Mouse (Mus musculus) forebrain, embryonic 12.5 days (tissue): ENCODE results near the gene Iqcf5. TPM values are rescaled to one million over a fixed set of nuclear protein-coding genes. Genes with fewer than 3 reads are reported as not detected.

Experiments
- ATAC-seq: fragments of 200-750 bp; cut with Nextera tagmentation; 2 replicates; pipeline ENCODE4 v1.8.0; 2017; ENCODE audit warnings: moderate TSS enrichment; ENCODE audit not compliant: low FRiP score
- H3K27ac ChIP-seq: fragments of 300-500 bp; sonication (generic); 2 replicates; pipeline ENCODE4 v1.5.1; 2016; ENCODE audit warnings: mild to moderate bottlenecking
- H3K27me3 ChIP-seq: fragments of 300-500 bp; sonication (generic); 2 replicates; pipeline ENCODE4 v1.6.1; 2016; ENCODE audit warnings: mild to moderate bottlenecking
- H3K36me3 ChIP-seq: fragments of 300-500 bp; sonication (generic); replicated peaks from 2 replicates; pipeline ENCODE4 v1.6.1; 2016; ENCODE audit warnings: mild to moderate bottlenecking
- H3K4me1 ChIP-seq: fragments of 300-500 bp; sonication (generic); 2 replicates; pipeline ENCODE4 v1.6.1; 2016
- H3K4me2 ChIP-seq: fragments of 300-500 bp; sonication (generic); 2 replicates; pipeline ENCODE4 v1.6.1; 2016; ENCODE audit warnings: mild to moderate bottlenecking, moderate library complexity
- H3K4me3 ChIP-seq: fragments of 300-500 bp; sonication (generic); replicated peaks from 2 replicates; pipeline ENCODE4 v1.5.1; 2016; ENCODE audit warnings: mild to moderate bottlenecking
- H3K9ac ChIP-seq: fragments of 300-500 bp; sonication (generic); 2 replicates; pipeline ENCODE4 v1.6.1; 2016; ENCODE audit warnings: mild to moderate bottlenecking
- H3K9me3 ChIP-seq: fragments of 300-500 bp; sonication (generic); 2 replicates; pipeline ENCODE4 v1.6.1; 2016
- WGBS: fragments of 180-500 bp; shearing (Covaris S2); methylation state at CpG from one replicate; pipeline ENCODE4 v1.1.7; 2016; 5-methylcytosine and 5-hydroxymethylcytosine counted together
- polyA plus RNA-seq: library from polyadenylated mRNA; unstranded; fragments of >200 nt; fragmentation: Nextera tagmentation; extraction: Ambion mirVana; gene quantifications from 2 replicates; pipeline ENCODE4 v1.2.1, GENCODE M21; 2016

Gene Iqcf5
- polyA plus RNA-seq, 1 experiment from 2014 or later = not detected

DNA sequence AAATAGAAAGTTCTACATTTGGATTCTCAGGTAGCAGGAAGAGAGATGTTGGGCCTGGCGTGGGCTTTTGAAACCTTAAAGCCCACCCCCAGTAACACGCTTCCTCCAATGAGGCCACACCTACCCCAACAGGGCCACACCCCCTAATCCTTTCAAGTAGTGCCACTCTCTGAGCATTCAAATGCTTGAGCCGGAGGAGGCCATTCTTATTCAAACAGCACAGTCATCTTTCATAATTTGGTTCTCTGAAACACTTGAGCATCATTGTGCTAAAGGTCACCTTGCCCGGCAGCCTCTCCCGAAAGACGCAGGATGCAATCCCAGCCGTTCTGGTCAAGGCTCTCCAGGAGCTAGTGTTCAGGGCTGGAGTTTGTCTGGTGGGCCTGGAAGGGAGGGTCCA, 19.9 kb downstream of the Iqcf5 start:
- no peak for ATAC-seq
- no peak overlapping the region for H3K4me2 ChIP-seq
- no peak overlapping the region for H3K27ac ChIP-seq
- no peaks in the 10 kb centered on the region for H3K4me1 ChIP-seq
- no peaks in the 10 kb centered on the region for H3K36me3 ChIP-seq
- H3K27me3 ChIP-seq = no peaks in the 10 kb centered on the region
- H3K9ac ChIP-seq = no peak overlapping the region
- no peaks in the 10 kb centered on the region for H3K9me3 ChIP-seq
- H3K4me3 ChIP-seq = no peak overlapping the region
- 85% methylated on average over 7 of the region's 7 CpGs for WGBS

DNA sequence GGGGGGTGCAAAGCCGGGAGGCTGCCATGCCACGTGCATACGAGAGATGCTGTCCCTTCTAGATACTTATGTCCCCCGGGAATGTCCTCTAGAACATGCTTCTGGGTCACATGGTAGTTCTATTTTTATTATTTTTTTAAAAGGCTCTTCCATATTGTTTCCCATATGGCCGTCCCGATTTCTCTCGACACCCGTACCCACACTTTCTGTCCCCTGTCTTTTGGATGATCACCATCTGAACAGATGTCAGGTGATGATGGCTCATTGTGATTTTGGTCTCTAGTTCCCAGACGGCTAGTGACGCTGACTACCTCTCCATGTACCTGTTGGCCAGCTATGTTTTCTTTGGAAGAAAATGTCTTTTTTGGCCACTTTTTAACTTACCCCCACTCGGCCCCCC, 20.6 kb downstream of the Iqcf5 start:
- Histone ChIP-seq H3K4me3 (no peak overlapping the region), H3K4me2 (no peak overlapping the region), H3K27ac (no peak overlapping the region), H3K27me3 (no peaks in the 10 kb centered on the region), H3K9me3 (0 out of 2 replicates have a peak, but pooled peaks cover 2% of the 10 kb centered on the region), H3K4me1 (no peaks in the 10 kb centered on the region), H3K36me3 (no peaks in the 10 kb centered on the region), H3K9ac (no peak overlapping the region)
- 90% methylated on average over 11 of the region's 11 CpGs for WGBS
- no peak for ATAC-seq

DNA sequence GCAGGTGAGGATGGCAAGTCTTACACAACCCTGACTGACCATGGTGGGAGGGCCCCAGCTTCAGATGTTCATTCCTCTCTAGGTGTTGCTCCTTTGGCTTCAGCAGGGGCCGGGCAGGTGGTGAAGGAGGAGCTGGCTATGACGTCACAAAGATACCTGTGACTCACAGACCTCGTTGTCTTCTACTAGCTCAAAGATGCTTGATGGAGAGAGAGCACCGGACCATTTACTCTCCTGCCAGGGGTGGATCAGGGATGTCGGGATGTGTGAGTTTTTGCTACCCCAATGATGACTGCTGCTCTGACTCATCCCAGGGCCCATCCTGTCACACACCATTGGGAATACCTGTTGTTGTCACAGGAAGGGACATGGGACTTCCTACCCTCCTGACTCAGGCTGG, 47.2 kb downstream of the Iqcf5 start, which contains the start of gene Iqcf3:
Gene Iqcf3 (minus strand): TSS at position 101 of the 400 bp plus-strand sequence.
- ATAC-seq = no peak
- Histone ChIP-seq H3K27ac (no peak within 1 kb of the TSS), H3K36me3 (no peaks in the 10 kb centered on the region), H3K27me3 (no peaks in the 10 kb centered on the region), H3K4me3 (no peak within 1 kb of the TSS), H3K9me3 (no peaks in the 10 kb centered on the region), H3K9ac (no peak within 1 kb of the TSS), H3K4me1 (no peaks in the 10 kb centered on the region; the same call in 1 of the 2 replicates), H3K4me2 (no peak within 1 kb of the TSS)
- WGBS = 93% methylated on average over 5 of the region's 5 CpGs

DNA sequence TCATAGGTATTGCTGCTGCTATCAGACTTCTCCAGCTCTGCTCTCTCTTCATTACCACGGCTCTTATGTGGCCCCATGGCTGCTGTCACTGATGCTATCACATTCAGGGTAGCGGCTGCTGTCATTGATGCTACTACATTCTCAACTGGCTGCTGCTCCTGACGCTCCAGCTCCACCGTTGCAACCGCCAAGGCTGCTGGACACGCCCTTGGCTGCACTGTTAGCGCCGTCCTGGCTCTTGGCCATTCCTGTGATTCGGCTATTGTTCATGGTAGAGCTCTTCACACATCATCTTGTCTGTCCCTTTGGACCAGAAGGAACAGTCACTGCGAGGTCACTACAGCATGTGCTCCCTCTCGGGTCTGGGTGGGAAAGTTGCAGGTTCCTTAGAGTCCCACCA, 47.9 kb downstream of the Iqcf5 start:
- H3K4me3 ChIP-seq = no peak overlapping the region

DNA sequence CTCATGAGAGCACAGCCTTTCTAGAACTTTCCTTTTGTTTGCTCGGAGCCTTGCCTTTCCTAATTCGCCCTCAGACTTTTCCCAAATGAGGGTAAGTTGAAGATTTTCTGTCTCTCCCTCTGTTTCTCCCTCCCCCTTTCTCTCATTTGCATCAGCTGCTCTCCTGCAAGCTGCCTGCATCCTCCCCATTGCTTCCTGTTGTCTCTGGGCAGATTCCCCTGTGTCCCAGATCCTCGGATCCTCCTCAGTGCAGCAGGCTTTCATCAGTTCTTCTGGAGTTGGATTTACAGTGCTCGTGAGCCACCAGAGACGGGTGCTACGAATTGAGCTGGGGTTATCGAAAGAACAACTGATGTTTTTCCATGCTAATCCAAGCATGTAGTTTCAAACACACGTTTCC, 49.7 kb downstream of the Iqcf5 start:
- H3K9me3 ChIP-seq = no peaks in the 10 kb centered on the region
- H3K27me3 ChIP-seq = no peaks in the 10 kb centered on the region
- H3K4me2 ChIP-seq = no peak overlapping the region
- no peak overlapping the region for H3K9ac ChIP-seq
- ATAC-seq = no peak
- no peak overlapping the region for H3K4me3 ChIP-seq
- H3K4me1 ChIP-seq = no peaks in the 10 kb centered on the region; the same call in 1 of the 2 replicates
- H3K27ac ChIP-seq = no peak overlapping the region
- 82% methylated on average over 8 of the region's 8 CpGs for WGBS
- no peaks in the 10 kb centered on the region for H3K36me3 ChIP-seq

More for the DNA sequence above, 47.9 kb downstream of the Iqcf5 start:
- Histone ChIP-seq H3K9ac (no peak overlapping the region), H3K27me3 (no peaks in the 10 kb centered on the region), H3K9me3 (no peaks in the 10 kb centered on the region), H3K4me2 (no peak overlapping the region), H3K27ac (no peak overlapping the region), H3K4me1 (no peaks in the 10 kb centered on the region; the same call in 1 of the 2 replicates), H3K36me3 (no peaks in the 10 kb centered on the region)
- ATAC-seq = no peak
- WGBS = 92% methylated on average over 11 of the region's 11 CpGs

Other genes starting within 250 kb of the Iqcf5 start
- 23.4 and 23.8 TPM in 2 replicates for gene Poc1a, start 233.5 kb upstream of the Iqcf5 start, polyA plus RNA-seq
- 12.1 and 16.3 TPM in 2 replicates for gene Dusp7, start 145.9 kb upstream of the Iqcf5 start, polyA plus RNA-seq
- 757 and 770 TPM in 2 replicates for gene Rpl29, start 85.1 kb upstream of the Iqcf5 start, polyA plus RNA-seq
- gene Acy1, start 76.3 kb upstream of the Iqcf5 start, polyA plus RNA-seq = 38.0 and 42.6 TPM in 2 replicates
- 4.4 TPM in 2 replicates for gene Abhd14b, start 67.1 kb upstream of the Iqcf5 start, polyA plus RNA-seq
- gene Abhd14a, start 66.9 kb upstream of the Iqcf5 start, polyA plus RNA-seq = 37.7 and 39.0 TPM in 2 replicates
- gene Pcbp4, start 61.3 kb upstream of the Iqcf5 start, polyA plus RNA-seq = 299 and 311 TPM in 2 replicates
- 0.26 and 0.55 TPM in 2 replicates for gene Gpr62, start 48.6 kb upstream of the Iqcf5 start, polyA plus RNA-seq
- 52.3 and 56.0 TPM in 2 replicates for gene Rrp9, start 38.6 kb upstream of the Iqcf5 start, polyA plus RNA-seq
- 0.83 and 1.3 TPM in 2 replicates for gene Parp3, start 37.6 kb upstream of the Iqcf5 start, polyA plus RNA-seq
- not detected in 2 replicates for gene Iqcf1, start 14.6 kb upstream of the Iqcf5 start, polyA plus RNA-seq
- not detected in 2 replicates for gene Iqcf3, start 47.1 kb downstream of the Iqcf5 start, polyA plus RNA-seq
- gene Iqcf4, start 56.4 kb downstream of the Iqcf5 start, polyA plus RNA-seq = not detected in 2 replicates
- not detected in 2 replicates for gene Iqcf6, start 112.0 kb downstream of the Iqcf5 start, polyA plus RNA-seq
- 3.4 and 5.7 TPM in 2 replicates for gene Grm2, start 141.5 kb downstream of the Iqcf5 start, polyA plus RNA-seq
- 24.9 and 30.4 TPM in 2 replicates for gene Tex264, start 171.4 kb downstream of the Iqcf5 start, polyA plus RNA-seq